Mouse (Mus musculus) lung, postnatal 0 days (tissue): ENCODE measurements around the gene P4ha1.

Experiments used
- CTCF ChIP-seq: IDR thresholded peaks from 2 replicates; pipeline ENCODE4 v1.5.1; 2016; ENCODE audit warnings: antibody characterized with exemption, mild to moderate bottlenecking
- EP300 ChIP-seq: IDR thresholded peaks from 2 replicates; pipeline ENCODE4 v1.6.1; 2016; ENCODE audit warnings: antibody characterized with exemption, mild to moderate bottlenecking, control low read depth

GRCm38 (mm10) chr10:59348200-59348599 lies 25.1 kb downstream of the P4ha1 start:
- TF ChIP-seq CTCF (no peak), EP300 (no peak)
